Mouse (Mus musculus) bone marrow, adult 2 months (tissue): ENCODE measurements at regions not wholly inside any gene's neighbourhood (a gene's known extent, or its start where the extent isn't known, plus 50 kb on each side); places are given as distances from the start of the nearest gene placed in this dataset.

Source experiments
- CTCF ChIP-seq: fragments of 200-500 bp; IDR thresholded peaks from 2 replicates; pipeline ENCODE4 v1.5.1; 2011; ENCODE audit warnings: low read length, control low read depth; ENCODE audit not compliant: control insufficient read depth, insufficient read depth
- POLR2A ChIP-seq: fragments of 200-500 bp; IDR thresholded peaks from 2 replicates; pipeline ENCODE4 v1.6.1; 2011; ENCODE audit warnings: low read depth, mild to moderate bottlenecking, control low read depth, low read length, borderline replicate concordance; ENCODE audit not compliant: control insufficient read depth

DNA sequence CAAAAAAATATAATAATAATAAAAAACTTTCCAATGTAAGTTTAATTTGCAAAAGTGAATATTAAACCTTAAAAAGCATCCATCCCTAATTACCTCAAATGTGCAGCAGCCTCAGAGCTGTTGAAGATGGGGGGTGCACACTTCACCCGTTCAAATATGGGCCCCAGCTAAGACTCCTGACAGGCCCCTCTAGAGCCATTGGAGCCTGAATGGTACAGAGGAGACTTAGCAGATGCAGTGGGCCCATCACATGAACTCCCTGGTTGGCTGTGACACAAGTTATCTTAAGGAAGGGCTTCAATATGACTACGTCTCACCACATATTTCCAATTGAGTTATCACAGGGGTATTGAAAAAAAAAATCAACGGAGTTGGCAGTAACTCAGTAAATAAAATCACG is 422.9 kb downstream of the Tshz3 start:
- TF ChIP-seq CTCF (no peak), POLR2A (no peak)
